Mouse (Mus musculus): ENCODE results near the gene 1700003F12Rik.

DNA sequence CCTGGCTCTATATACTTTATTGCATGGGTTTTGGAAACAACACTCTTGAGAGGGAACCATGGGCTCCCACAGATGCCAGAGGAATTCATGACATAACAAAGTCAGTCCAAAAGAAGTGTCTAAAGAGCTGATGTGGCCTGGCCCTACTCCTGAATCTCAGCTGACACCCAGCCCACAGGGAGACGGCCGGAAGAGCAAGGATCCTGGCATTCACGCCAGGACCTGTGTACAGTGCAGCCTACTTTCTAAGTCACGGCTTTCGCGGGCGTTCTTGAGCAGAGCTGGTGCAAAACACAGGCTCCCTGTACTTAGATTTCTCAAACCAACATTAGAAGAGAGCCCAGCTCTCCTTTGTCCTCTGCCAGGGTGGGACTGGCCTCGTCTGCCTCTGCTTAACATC, 33.7 kb downstream of the 1700003F12Rik start:
- no peak for TF ChIP-seq CTCF (IDR thresholded peaks at IDR 0.05; ENCODE audit: low read depth, low read length)
- no peak for TF ChIP-seq POLR2A (IDR thresholded peaks at IDR 0.05; ENCODE audit: extremely low read depth, insufficient read depth, low read length)
